Mouse (Mus musculus): Measurements from ENCODE around the gene Hmx1. TPM values are rescaled to one million over a fixed set of nuclear protein-coding genes. Genes with fewer than 3 reads are reported as not detected.

Hmx1 gene
- total RNA-seq, 1 experiment from 2014 or later, result not detected

Other genes starting within 250 kb of the Hmx1 start
- not detected in 2 replicates for gene Adra2c, start 110.8 kb upstream of the Hmx1 start, total RNA-seq (2017)
- not detected in 2 replicates for gene Cpz, start 136.6 kb downstream of the Hmx1 start, total RNA-seq (2017)
- gene Trmt44, start 186.0 kb downstream of the Hmx1 start, total RNA-seq (2017), result 6.6 and 7.4 TPM in 2 replicates
- 20.4 and 21.1 TPM in 2 replicates for gene Acox3, start 193.9 kb downstream of the Hmx1 start, total RNA-seq (2017)

Data from common myeloid progenitor, adult 5-6 weeks (primary cell).